In the genomic region with DNA sequence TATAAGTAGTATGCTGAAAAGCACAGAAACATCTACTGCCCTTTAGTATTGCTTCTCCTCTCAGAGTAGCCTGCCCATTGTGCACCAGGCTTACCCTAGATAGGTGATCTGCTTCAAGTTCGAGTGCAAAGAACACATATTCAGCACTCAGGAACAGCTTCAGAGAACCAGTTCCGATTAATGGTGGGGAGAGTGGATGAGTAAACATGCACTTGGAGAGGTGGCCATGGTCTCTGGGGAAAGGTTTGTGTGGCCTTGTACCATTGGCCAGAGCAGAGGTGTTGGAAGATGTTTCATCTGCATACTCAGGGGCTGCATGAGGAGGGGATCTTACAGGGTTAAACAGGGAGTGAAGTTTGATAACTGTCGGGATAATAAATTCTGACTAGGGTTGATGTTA, we compare ENCODE assay signal across 26 mouse cellular contexts. TPM values are rescaled to one million over a fixed set of nuclear protein-coding genes. Genes with fewer than 3 reads are reported as not detected.
"Had no signal": no experiment of that assay in that cellular context is flagged by ENCODE, and none has a peak within 500 bp of the region (broad histone marks: within the 10 kb centered on the region; RNA-seq: fewer than 3 reads in every experiment).

No protein-coding gene starts in this region.

- H3K27me3 ChIP-seq: heart, embryonic 12.5 days; hindbrain, embryonic 12.5 days; intestine, embryonic 15.5 days; limb, embryonic 12.5 days had no signal

- H3K4me3 ChIP-seq: gastrocnemius, adult 2 months; heart, embryonic 10.5 days; heart, embryonic 12.5 days; hindbrain, embryonic 10.5 days; hindbrain, embryonic 12.5 days; intestine, embryonic 15.5 days; layer of hippocampus, adult 2 months; left cerebral cortex, adult 2 months; limb, embryonic 10.5 days; limb, embryonic 12.5 days had no signal

- H3K36me3 ChIP-seq: heart, embryonic 10.5 days; heart, embryonic 12.5 days; hindbrain, embryonic 10.5 days; hindbrain, embryonic 12.5 days; intestine, embryonic 15.5 days; limb, embryonic 10.5 days; limb, embryonic 12.5 days had no signal

- H3K9me3 ChIP-seq: heart, embryonic 10.5 days; heart, embryonic 12.5 days; hindbrain, embryonic 10.5 days; hindbrain, embryonic 12.5 days; intestine, embryonic 15.5 days; limb, embryonic 10.5 days; limb, embryonic 12.5 days had no signal

- DNase-seq: gastrocnemius, adult 2 months; gastrocnemius, postnatal 10 days; gastrocnemius, postnatal 25 days; heart, adult 18-20 months; heart, postnatal 10 days; heart, postnatal 4 days; kidney, adult 18-20 months; kidney, adult 8-10 months; kidney, postnatal 10 days; kidney, postnatal 25 days; kidney, postnatal 4 days had no signal

- H3K4me1 ChIP-seq: heart, embryonic 10.5 days; heart, embryonic 12.5 days; hindbrain, embryonic 10.5 days; hindbrain, embryonic 12.5 days; intestine, embryonic 15.5 days had no signal

- H3K9ac ChIP-seq: heart, embryonic 12.5 days; hindbrain, embryonic 12.5 days; hindbrain, embryonic 14.5 days; intestine, embryonic 15.5 days; limb, embryonic 12.5 days had no signal

- H3K4me2 ChIP-seq: heart, embryonic 12.5 days; hindbrain, embryonic 12.5 days; hindbrain, embryonic 14.5 days; intestine, embryonic 15.5 days; limb, embryonic 12.5 days had no signal

- ATAC-seq: forebrain, embryonic 16.5 days; hindbrain, embryonic 16.5 days; inflammation-experienced regulatory T-cells, adult 6 months; intestine, embryonic 15.5 days; intestine, postnatal 0 days had no signal

- H3K27ac ChIP-seq: gastrocnemius, adult 2 months; heart, embryonic 10.5 days; hindbrain, embryonic 10.5 days; hindbrain, embryonic 12.5 days; hindbrain, embryonic 14.5 days; intestine, embryonic 15.5 days; layer of hippocampus, adult 2 months; left cerebral cortex, adult 2 months; limb, embryonic 10.5 days; limb, embryonic 12.5 days had no signal

RNA-seq across cellular contexts. Expression of a gene that starts 39.8 kb away (rescaled TPM):
- polyA plus RNA-seq: forebrain, embryonic 16.5 days; frontal cortex, adult 2 months; heart, embryonic 10.5 days; heart, embryonic 12.5 days; hindbrain, embryonic 12.5 days; hindbrain, embryonic 14.5 days; hindbrain, embryonic 16.5 days; inflammation-experienced regulatory T-cells, adult 6 months; limb, embryonic 10.5 days; limb, embryonic 12.5 days had no signal
